Mouse (Mus musculus): Measurements from ENCODE around the gene Spag7. TPM values are rescaled to one million over a fixed set of nuclear protein-coding genes. Genes with fewer than 3 reads are reported as not detected.

Gene Spag7
- polyA plus RNA-seq, 1 experiment, result 20.2 TPM

- H3K27ac ChIP-seq (ENCODE audit: insufficient read depth, low read length), result no peak overlapping the region
- H3K27me3 ChIP-seq (ENCODE audit: control insufficient read depth, insufficient read depth, low read length), result no peaks in the 10 kb centered on the region
- TF ChIP-seq POLR2A (IDR thresholded peaks at IDR 0.05; ENCODE audit: low read depth, low read length), result no peak
- no peak for TF ChIP-seq CTCF (IDR thresholded peaks at IDR 0.05; ENCODE audit: extremely low read depth, insufficient read depth, insufficient read length, insufficient replicate concordance)
- H3K4me1 ChIP-seq (ENCODE audit: control insufficient read depth, insufficient read depth, insufficient read length), result peaks cover 9% of the 10 kb centered on the region; the same call in 1 of the 2 replicates
- DNase-seq (ENCODE audit: low read depth in 1 of 2, low spot score in 2 of 2), result no peak
- 96% methylated on average over 8 of the region's 8 CpGs for whole genome bisulfite sequencing
- peaks cover 20% of the 10 kb centered on the region for H3K36me3 ChIP-seq (ENCODE audit: control insufficient read depth, insufficient read depth, low read length)
- no peak overlapping the region for H3K4me3 ChIP-seq (ENCODE audit: extremely low read depth, insufficient read depth, insufficient read length)
Measured at GRCm38 (mm10) chr11:70666687-70667086, 2.5 kb downstream of the Spag7 start.

GRCm38 (mm10) chr11:70664741-70665140 lies 4.5 kb downstream of the Spag7 start:
- Histone ChIP-seq H3K4me1 (ENCODE audit: control insufficient read depth, insufficient read depth, insufficient read length) (peaks cover 4% of the 10 kb centered on the region; the same call in 1 of the 2 replicates), H3K36me3 (ENCODE audit: control insufficient read depth, insufficient read depth, low read length) (peaks cover 20% of the 10 kb centered on the region), H3K27me3 (ENCODE audit: control insufficient read depth, insufficient read depth, low read length) (no peaks in the 10 kb centered on the region), H3K4me3 (ENCODE audit: extremely low read depth, insufficient read depth, insufficient read length) (no peak overlapping the region), H3K27ac (ENCODE audit: insufficient read depth, low read length) (no peak overlapping the region)
- WGBS, result 96% methylated on average over 9 of the region's 9 CpGs
- no peak for DNase-seq (ENCODE audit: low read depth in 1 of 2, low spot score in 2 of 2)
- TF ChIP-seq CTCF (IDR thresholded peaks at IDR 0.05; ENCODE audit: extremely low read depth, insufficient read depth, insufficient read length, insufficient replicate concordance) (no peak), POLR2A (IDR thresholded peaks at IDR 0.05; ENCODE audit: low read depth, low read length) (no peak)

GRCm38 (mm10) chr11:70663957-70664356 lies 5.3 kb downstream of the Spag7 start:
- TF ChIP-seq POLR2A (IDR thresholded peaks at IDR 0.05; ENCODE audit: low read depth, low read length), result no peak
- TF ChIP-seq CTCF (IDR thresholded peaks at IDR 0.05; ENCODE audit: extremely low read depth, insufficient read depth, insufficient read length, insufficient replicate concordance), result no peak
- no peaks in the 10 kb centered on the region for H3K27me3 ChIP-seq (ENCODE audit: control insufficient read depth, insufficient read depth, low read length)
- peaks cover 20% of the 10 kb centered on the region for H3K36me3 ChIP-seq (ENCODE audit: control insufficient read depth, insufficient read depth, low read length)
- no peak overlapping the region for H3K27ac ChIP-seq (ENCODE audit: insufficient read depth, low read length)
- no peak overlapping the region for H3K4me3 ChIP-seq (ENCODE audit: extremely low read depth, insufficient read depth, insufficient read length)
- DNase-seq (ENCODE audit: low read depth in 1 of 2, low spot score in 2 of 2), result no peak
- WGBS, result 93% methylated on average over 6 of the region's 6 CpGs
- peaks cover 4% of the 10 kb centered on the region; the same call in 1 of the 2 replicates for H3K4me1 ChIP-seq (ENCODE audit: control insufficient read depth, insufficient read depth, insufficient read length)

- Histone ChIP-seq H3K27ac (ENCODE audit: insufficient read depth, low read length) (no peak overlapping the region), H3K27me3 (ENCODE audit: control insufficient read depth, insufficient read depth, low read length) (no peaks in the 10 kb centered on the region), H3K4me1 (ENCODE audit: control insufficient read depth, insufficient read depth, insufficient read length) (peaks cover 5% of the 10 kb centered on the region; the same call in 1 of the 2 replicates), H3K36me3 (ENCODE audit: control insufficient read depth, insufficient read depth, low read length) (peaks cover 20% of the 10 kb centered on the region), H3K4me3 (ENCODE audit: extremely low read depth, insufficient read depth, insufficient read length) (no peak overlapping the region)
- WGBS, result 94% methylated on average over 8 of the region's 8 CpGs
- no peak for DNase-seq (ENCODE audit: low read depth in 1 of 2, low spot score in 2 of 2)
- TF ChIP-seq CTCF (IDR thresholded peaks at IDR 0.05; ENCODE audit: extremely low read depth, insufficient read depth, insufficient read length, insufficient replicate concordance), result no peak
- no peak for TF ChIP-seq POLR2A (IDR thresholded peaks at IDR 0.05; ENCODE audit: low read depth, low read length)
Measured at GRCm38 (mm10) chr11:70663101-70663500, 6.1 kb downstream of the Spag7 start.

- Histone ChIP-seq H3K27ac (ENCODE audit: insufficient read depth, low read length) (no peak overlapping the region), H3K27me3 (ENCODE audit: control insufficient read depth, insufficient read depth, low read length) (no peaks in the 10 kb centered on the region), H3K4me1 (ENCODE audit: control insufficient read depth, insufficient read depth, insufficient read length) (peaks cover 22% of the 10 kb centered on the region; the same call in 1 of the 2 replicates), H3K4me3 (ENCODE audit: extremely low read depth, insufficient read depth, insufficient read length) (no peak overlapping the region), H3K36me3 (ENCODE audit: control insufficient read depth, insufficient read depth, low read length) (peaks cover 20% of the 10 kb centered on the region)
- no peak for TF ChIP-seq POLR2A (IDR thresholded peaks at IDR 0.05; ENCODE audit: low read depth, low read length)
- no peak for TF ChIP-seq CTCF (IDR thresholded peaks at IDR 0.05; ENCODE audit: extremely low read depth, insufficient read depth, insufficient read length, insufficient replicate concordance)
- no peak for DNase-seq (ENCODE audit: low read depth in 1 of 2, low spot score in 2 of 2)
- 91% methylated on average over 8 of the region's 8 CpGs for WGBS
Measured at GRCm38 (mm10) chr11:70660571-70660970, 8.6 kb downstream of the Spag7 start.

- peaks cover 11% of the 10 kb centered on the region for H3K36me3 ChIP-seq (ENCODE audit: control insufficient read depth, insufficient read depth, low read length)
- H3K4me3 ChIP-seq (ENCODE audit: extremely low read depth, insufficient read depth, insufficient read length), result no peak overlapping the region
- no peak overlapping the region for H3K27ac ChIP-seq (ENCODE audit: insufficient read depth, low read length)
- TF ChIP-seq CTCF (IDR thresholded peaks at IDR 0.05; ENCODE audit: extremely low read depth, insufficient read depth, insufficient read length, insufficient replicate concordance) (no peak), POLR2A (IDR thresholded peaks at IDR 0.05; ENCODE audit: low read depth, low read length) (no peak)
- no peaks in the 10 kb centered on the region for H3K27me3 ChIP-seq (ENCODE audit: control insufficient read depth, insufficient read depth, low read length)
- DNase-seq (ENCODE audit: low read depth in 1 of 2, low spot score in 2 of 2), result no peak
- H3K4me1 ChIP-seq (ENCODE audit: control insufficient read depth, insufficient read depth, insufficient read length), result peaks cover 22% of the 10 kb centered on the region; the same call in 1 of the 2 replicates
- WGBS, result 90% methylated on average over 8 of the region's 8 CpGs
Measured at GRCm38 (mm10) chr11:70658942-70659341, 10.3 kb downstream of the Spag7 start.

GRCm38 (mm10) chr11:70658521-70658920 lies 10.7 kb downstream of the Spag7 start:
- Histone ChIP-seq H3K27ac (ENCODE audit: insufficient read depth, low read length) (no peak overlapping the region), H3K36me3 (ENCODE audit: control insufficient read depth, insufficient read depth, low read length) (peaks cover 12% of the 10 kb centered on the region), H3K27me3 (ENCODE audit: control insufficient read depth, insufficient read depth, low read length) (no peaks in the 10 kb centered on the region), H3K4me1 (ENCODE audit: control insufficient read depth, insufficient read depth, insufficient read length) (peaks cover 22% of the 10 kb centered on the region; the same call in 1 of the 2 replicates), H3K4me3 (ENCODE audit: extremely low read depth, insufficient read depth, insufficient read length) (no peak overlapping the region)
- DNase-seq (ENCODE audit: low read depth in 1 of 2, low spot score in 2 of 2), result no peak
- TF ChIP-seq POLR2A (IDR thresholded peaks at IDR 0.05; ENCODE audit: low read depth, low read length) (no peak), CTCF (IDR thresholded peaks at IDR 0.05; ENCODE audit: extremely low read depth, insufficient read depth, insufficient read length, insufficient replicate concordance) (no peak)
- 62% methylated on average over 5 of the region's 5 CpGs for WGBS
